Mouse (Mus musculus) midbrain, embryonic 15.5 days (tissue): ENCODE results near the gene Thap3. TPM values are rescaled to one million over a fixed set of nuclear protein-coding genes. Genes with fewer than 3 reads are reported as not detected.

Source experiments
- ATAC-seq: fragments of 200-750 bp; cut with Nextera tagmentation; replicated peaks from 2 replicates; pipeline ENCODE4 v1.8.0; 2017; ENCODE audit warnings: moderate TSS enrichment
- H3K27ac ChIP-seq: fragments of 300-500 bp; sonication (generic); 2 replicates; pipeline ENCODE4 v1.5.1; 2015; ENCODE audit warnings: mild to moderate bottlenecking, inconsistent platforms
- H3K27me3 ChIP-seq: fragments of 300-500 bp; sonication (generic); replicated peaks from 2 replicates; pipeline ENCODE4 v1.6.1; 2015; ENCODE audit warnings: inconsistent platforms
- H3K36me3 ChIP-seq: fragments of 300-500 bp; sonication (generic); replicated peaks from 2 replicates; pipeline ENCODE4 v1.6.1; 2015; ENCODE audit warnings: inconsistent platforms
- H3K4me1 ChIP-seq: fragments of 300-500 bp; sonication (generic); 2 replicates; pipeline ENCODE4 v1.6.1; 2015; ENCODE audit warnings: inconsistent platforms
- H3K4me2 ChIP-seq: fragments of 300-500 bp; sonication (generic); 2 replicates; pipeline ENCODE4 v1.6.1; 2015; ENCODE audit warnings: inconsistent platforms, mild to moderate bottlenecking, moderate library complexity
- H3K4me3 ChIP-seq: fragments of 300-500 bp; sonication (generic); 2 replicates; pipeline ENCODE4 v1.5.1; 2015; ENCODE audit warnings: mild to moderate bottlenecking, inconsistent platforms
- H3K9ac ChIP-seq: fragments of 300-500 bp; sonication (generic); 2 replicates; pipeline ENCODE4 v1.6.1; 2015; ENCODE audit warnings: mild to moderate bottlenecking, inconsistent platforms
- H3K9me3 ChIP-seq: fragments of 300-500 bp; sonication (generic); 2 replicates; pipeline ENCODE4 v1.6.1; 2016; ENCODE audit warnings: inconsistent platforms
- WGBS: fragments of 180-500 bp; shearing (Covaris S2); methylation state at CpG from one replicate; pipeline ENCODE4 v1.1.7; 2015; ENCODE audit warnings: mixed read lengths; 5-methylcytosine and 5-hydroxymethylcytosine counted together
- polyA plus RNA-seq: library from polyadenylated mRNA; unstranded; fragments of >200 nt; fragmentation: Nextera tagmentation; extraction: Ambion mirVana; gene quantifications from 2 replicates; pipeline ENCODE4 v1.2.1, GENCODE M21; 2015

Thap3 gene
- polyA plus RNA-seq, 1 experiment from 2014 or later, result 38.3 TPM

GRCm38 (mm10) chr4:152021568-152022097, 32.8 kb upstream of the Thap3 start:
- H3K27me3 ChIP-seq, result no peaks in the 10 kb centered on the region
- H3K9me3 ChIP-seq, result no peaks in the 10 kb centered on the region
- peaks cover 36% of the 10 kb centered on the region for H3K4me1 ChIP-seq
- 72% methylated on average over 12 of the region's 12 CpGs for WGBS
- no peak overlapping the region for H3K4me2 ChIP-seq
- H3K9ac ChIP-seq, result no peak overlapping the region
- peaks cover 36% of the 10 kb centered on the region for H3K36me3 ChIP-seq
- no peak overlapping the region for H3K4me3 ChIP-seq
- no peak for ATAC-seq
- H3K27ac ChIP-seq, result no peak overlapping the region

- Histone ChIP-seq H3K4me2 (no peak overlapping the region), H3K27me3 (no peaks in the 10 kb centered on the region), H3K36me3 (peaks cover 38% of the 10 kb centered on the region), H3K4me1 (peaks cover 20% of the 10 kb centered on the region), H3K9ac (no peak overlapping the region), H3K27ac (no peak overlapping the region), H3K9me3 (no peaks in the 10 kb centered on the region), H3K4me3 (no peak overlapping the region)
- 90% methylated on average over 21 of the region's 21 CpGs for WGBS
- no peak for ATAC-seq
Observed at GRCm38 (mm10) chr4:152020024-152020423, 31.2 kb upstream of the Thap3 start.

GRCm38 (mm10) chr4:152019073-152019472, 30.3 kb upstream of the Thap3 start:
- 90% methylated on average over 6 of the region's 6 CpGs for WGBS
- Histone ChIP-seq H3K27me3 (no peaks in the 10 kb centered on the region), H3K4me1 (peaks cover 11% of the 10 kb centered on the region), H3K9ac (no peak overlapping the region), H3K4me2 (no peak overlapping the region), H3K27ac (no peak overlapping the region), H3K4me3 (no peak overlapping the region), H3K36me3 (peaks cover 38% of the 10 kb centered on the region), H3K9me3 (no peaks in the 10 kb centered on the region)
- no peak for ATAC-seq

DNA sequence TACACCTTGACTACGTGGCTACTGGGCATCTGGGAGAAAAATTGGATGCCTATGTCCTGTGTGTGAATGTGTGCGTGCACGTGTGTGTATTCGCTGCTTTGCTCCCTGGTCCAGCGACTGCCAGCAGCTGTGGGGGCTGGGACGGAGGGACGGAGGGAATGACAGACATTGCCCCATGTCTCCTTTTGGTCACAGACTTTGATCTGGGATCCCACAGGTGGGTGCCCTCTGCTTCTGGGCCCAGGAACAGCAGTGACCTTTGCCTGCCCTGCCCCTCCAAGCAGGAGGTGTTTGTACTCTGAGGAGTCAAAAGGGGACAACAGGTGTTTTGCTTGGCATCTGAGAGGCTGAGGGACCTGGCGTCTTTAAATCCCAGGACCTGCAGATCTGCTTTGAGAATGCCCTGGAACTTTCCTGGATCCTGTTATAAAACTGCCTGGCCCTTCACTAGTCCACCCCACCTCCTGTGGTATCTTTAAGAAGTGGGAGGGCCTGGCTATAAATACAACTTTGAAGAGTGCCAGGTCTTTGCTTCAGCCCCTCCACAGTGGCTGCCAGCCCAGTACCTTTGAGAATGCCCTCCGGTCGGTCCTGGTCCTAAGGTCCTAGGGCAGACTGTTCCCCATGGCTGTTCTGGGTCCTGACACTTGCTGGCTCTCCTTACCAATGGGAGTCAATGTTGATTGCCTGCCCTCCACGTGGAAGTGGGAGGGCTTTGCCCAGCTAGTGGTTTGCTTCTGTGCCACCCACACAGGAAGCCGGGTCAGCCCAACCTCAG, 24.4 kb upstream of the Thap3 start:
- H3K4me3 ChIP-seq, result no peak overlapping the region
- no peak overlapping the region for H3K9ac ChIP-seq
- H3K27me3 ChIP-seq, result 0 out of 2 replicates have a peak, but pooled peaks cover 9% of the 10 kb centered on the region
- H3K4me1 ChIP-seq, result peaks cover 27% of the 10 kb centered on the region
- H3K4me2 ChIP-seq, result no peak overlapping the region
- peaks cover 2% of the 10 kb centered on the region; the same call in 1 of the 2 replicates for H3K36me3 ChIP-seq
- no peaks in the 10 kb centered on the region for H3K9me3 ChIP-seq
- WGBS, result 89% methylated on average over 12 of the region's 12 CpGs
- no peak for ATAC-seq
- H3K27ac ChIP-seq, result no peak overlapping the region

DNA sequence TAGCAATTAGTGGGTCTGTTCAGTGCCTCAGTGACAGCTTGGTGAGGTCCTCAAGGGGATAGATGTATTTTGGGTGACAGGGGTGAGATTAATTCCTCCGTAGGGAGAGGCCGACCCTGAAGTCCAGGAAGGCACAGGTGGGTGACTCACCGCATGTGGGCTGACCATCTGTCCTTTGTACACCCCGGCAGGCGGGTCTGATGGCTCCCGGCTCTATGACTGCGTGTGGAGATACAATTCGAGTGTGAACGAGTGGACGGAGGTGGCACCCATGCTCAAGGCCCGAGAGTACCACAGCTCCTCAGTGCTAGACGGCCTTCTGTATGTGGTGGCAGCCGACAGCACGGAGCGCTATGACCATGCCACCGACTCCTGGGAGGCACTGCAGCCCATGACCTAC, 23.3 kb upstream of the Thap3 start:
- H3K4me2 ChIP-seq, result no peak overlapping the region
- 93% methylated on average over 16 of the region's 16 CpGs for WGBS
- no peak overlapping the region for H3K9ac ChIP-seq
- H3K4me1 ChIP-seq, result peaks cover 37% of the 10 kb centered on the region
- H3K27me3 ChIP-seq, result peaks cover 17% of the 10 kb centered on the region; the same call in 1 of the 2 replicates
- ATAC-seq, result no peak
- H3K9me3 ChIP-seq, result no peaks in the 10 kb centered on the region
- H3K27ac ChIP-seq, result no peak overlapping the region
- H3K36me3 ChIP-seq, result 0 out of 2 replicates have a peak, but pooled peaks cover 2% of the 10 kb centered on the region
- H3K4me3 ChIP-seq, result no peak overlapping the region

DNA sequence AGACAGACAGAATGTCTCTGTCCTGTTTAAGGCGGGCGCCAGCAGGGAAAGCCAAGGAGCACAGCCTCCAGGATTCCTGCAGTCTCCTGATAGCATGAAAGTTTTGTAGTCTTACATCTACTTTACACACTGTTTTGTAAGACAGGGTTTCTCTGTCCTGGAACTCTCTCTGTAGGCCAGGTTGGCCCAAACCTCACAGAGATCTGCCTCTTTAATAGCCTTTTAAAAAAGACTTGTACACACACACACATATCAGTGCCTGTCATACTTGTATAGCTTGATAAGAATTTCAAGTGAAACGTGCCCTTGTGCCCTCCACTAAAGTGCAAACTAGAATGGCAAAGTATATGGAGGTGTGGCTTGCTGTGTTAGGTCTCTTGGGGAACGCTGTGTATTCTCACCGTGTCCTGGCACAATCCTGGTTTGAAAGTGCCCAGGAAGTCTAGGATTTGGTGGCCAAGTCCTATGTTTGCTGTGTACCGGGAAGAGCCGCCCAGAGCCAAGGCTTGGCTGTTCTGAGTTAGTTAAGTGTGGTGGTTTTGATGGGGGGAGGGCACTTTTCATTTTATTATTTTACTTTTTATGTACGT, 22.5 kb upstream of the Thap3 start:
- H3K4me2 ChIP-seq, result peak overlapping the region; percentile 98
- no peak overlapping the region for H3K9ac ChIP-seq
- ATAC-seq, result no peak
- H3K36me3 ChIP-seq, result 0 out of 2 replicates have a peak, but pooled peaks cover 2% of the 10 kb centered on the region
- H3K27ac ChIP-seq, result no peak overlapping the region
- no peaks in the 10 kb centered on the region for H3K9me3 ChIP-seq
- H3K27me3 ChIP-seq, result peaks cover 25% of the 10 kb centered on the region; the same call in 1 of the 2 replicates
- WGBS, result 74% methylated on average over 8 of the region's 8 CpGs
- peak overlapping the region; percentile 69 for H3K4me3 ChIP-seq
- H3K4me1 ChIP-seq, result peaks cover 37% of the 10 kb centered on the region

GRCm38 (mm10) chr4:152010707-152011134, 21.9 kb upstream of the Thap3 start:
- Histone ChIP-seq H3K4me2 (peak overlapping the region; percentile 98), H3K9ac (no peak overlapping the region), H3K4me3 (peak overlapping the region; percentile 69), H3K36me3 (no peaks in the 10 kb centered on the region), H3K9me3 (no peaks in the 10 kb centered on the region), H3K27ac (no peak overlapping the region), H3K4me1 (peaks cover 37% of the 10 kb centered on the region), H3K27me3 (peaks cover 26% of the 10 kb centered on the region; the same call in 1 of the 2 replicates)
- WGBS, result 10% methylated on average over 13 of the region's 13 CpGs
- ATAC-seq, result no peak

DNA sequence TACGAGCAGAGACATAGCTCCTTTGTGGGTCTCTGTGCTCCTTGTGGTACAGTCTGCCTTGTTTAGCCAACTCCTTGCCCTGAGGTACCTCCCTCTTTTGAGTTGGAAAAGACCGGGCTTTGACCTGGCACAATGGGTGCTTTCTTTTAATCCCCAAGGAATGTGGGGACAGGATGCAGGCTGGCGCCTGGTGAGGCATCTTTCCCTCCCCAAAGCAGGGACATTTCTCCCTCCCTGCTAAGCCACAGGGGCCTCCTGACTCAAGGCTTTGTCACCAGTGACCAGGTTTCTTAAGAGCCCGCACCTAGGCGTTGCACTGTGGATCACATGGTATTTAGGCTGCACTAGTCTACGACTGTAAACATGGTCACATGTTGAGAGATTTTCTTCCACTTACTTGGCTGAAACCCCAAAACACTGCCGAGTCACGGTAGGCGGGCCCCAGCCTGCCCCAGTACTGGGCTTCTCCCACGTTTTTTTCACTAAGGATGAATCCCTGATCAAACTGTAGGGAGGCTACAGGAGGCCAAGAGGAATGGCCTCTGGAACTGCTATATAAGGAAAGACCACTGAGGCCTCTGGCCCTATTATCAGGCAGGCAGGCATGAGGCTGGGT, 21.4 kb upstream of the Thap3 start:
- Histone ChIP-seq H3K4me2 (peak overlapping the region; percentile 98), H3K9ac (peak overlapping the region; percentile 45), H3K36me3 (no peaks in the 10 kb centered on the region), H3K4me1 (peaks cover 37% of the 10 kb centered on the region), H3K27me3 (peaks cover 26% of the 10 kb centered on the region; the same call in 1 of the 2 replicates), H3K9me3 (no peaks in the 10 kb centered on the region), H3K4me3 (peak overlapping the region; percentile 69), H3K27ac (no peak overlapping the region)
- WGBS, result 2% methylated on average over 10 of the region's 10 CpGs
- no peak for ATAC-seq

DNA sequence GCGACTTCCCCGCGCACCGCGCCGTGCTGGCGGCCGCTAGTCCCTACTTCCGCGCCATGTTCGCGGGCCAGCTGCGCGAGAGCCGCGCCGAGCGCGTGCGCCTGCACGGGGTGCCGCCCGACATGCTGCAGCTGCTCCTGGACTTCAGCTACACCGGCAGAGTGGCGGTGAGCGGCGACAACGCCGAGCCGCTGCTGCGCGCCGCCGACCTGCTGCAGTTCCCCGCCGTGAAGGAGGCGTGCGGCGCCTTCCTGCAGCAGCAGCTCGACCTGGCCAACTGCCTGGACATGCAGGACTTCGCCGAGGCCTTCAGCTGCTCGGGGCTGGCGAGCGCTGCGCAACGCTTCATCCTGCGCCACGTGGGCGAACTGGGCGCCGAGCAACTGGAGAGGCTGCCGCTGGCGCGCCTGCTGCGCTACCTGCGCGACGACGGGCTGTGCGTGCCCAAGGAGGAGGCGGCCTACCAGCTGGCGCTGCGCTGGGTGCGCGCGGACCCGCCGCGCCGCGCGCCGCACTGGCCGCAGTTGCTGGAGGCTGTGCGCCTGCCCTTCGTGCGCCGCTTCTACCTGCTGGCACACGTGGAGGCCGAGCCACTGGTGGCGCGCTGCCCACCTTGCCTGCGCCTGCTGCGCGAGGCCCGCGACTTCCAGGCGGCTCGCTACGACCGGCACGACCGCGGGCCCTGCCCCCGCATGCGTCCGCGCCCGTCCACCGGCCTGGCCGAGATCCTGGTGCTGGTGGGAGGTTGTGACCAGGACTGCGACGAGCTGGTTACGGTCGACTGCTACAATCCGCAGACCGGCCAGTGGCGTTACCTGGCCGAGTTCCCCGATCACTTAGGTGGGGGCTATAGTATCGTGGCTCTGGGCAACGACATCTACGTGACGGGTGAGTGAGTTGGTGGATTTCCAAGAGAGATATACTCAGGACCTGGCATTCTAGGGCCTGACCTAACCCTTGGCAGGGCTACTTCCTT, 20.6 kb upstream of the Thap3 start:
- Histone ChIP-seq H3K4me3 (peak overlapping the region; percentile 69), H3K27ac (peak overlapping the region; percentile 78), H3K9ac (peak overlapping the region; percentile 45), H3K9me3 (no peaks in the 10 kb centered on the region), H3K4me2 (peak overlapping the region; percentile 98), H3K36me3 (no peaks in the 10 kb centered on the region), H3K4me1 (peaks cover 37% of the 10 kb centered on the region), H3K27me3 (peaks cover 26% of the 10 kb centered on the region; the same call in 1 of the 2 replicates)
- ATAC-seq, result peak; percentile 81
- under 1% methylated on average over 115 of the region's 115 CpGs for WGBS

DNA sequence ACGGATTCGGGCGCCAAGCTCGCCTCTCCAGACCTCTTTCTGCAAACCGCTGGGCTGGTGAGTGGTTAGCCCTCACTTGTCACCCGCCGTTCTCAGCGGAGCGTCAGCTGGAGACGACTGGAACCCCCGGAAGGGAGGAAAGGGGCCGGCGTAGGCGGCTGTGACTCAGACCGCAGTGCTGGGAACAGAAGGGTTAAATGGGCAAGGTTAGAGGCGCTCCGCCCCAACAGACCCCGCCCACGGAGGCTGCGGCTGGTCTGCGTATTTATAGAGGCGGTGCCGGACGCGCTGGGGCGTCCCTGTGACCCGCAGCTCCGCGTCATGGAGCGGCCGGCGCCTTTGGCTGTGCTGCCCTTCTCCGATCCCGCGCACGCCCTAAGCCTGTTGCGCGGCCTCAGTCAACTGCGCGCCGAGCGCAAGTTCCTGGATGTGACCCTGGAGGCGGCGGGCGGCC, 19.9 kb upstream of the Thap3 start, which contains the start of gene Klhl21:
Gene Klhl21, plus strand, starts transcription at position 182 of the 454 bp plus-strand sequence.
- H3K4me1 ChIP-seq, result peaks cover 37% of the 10 kb centered on the region
- H3K4me3 ChIP-seq, result peak within 1 kb of the TSS; percentile 69
- ATAC-seq, result peak; percentile 89
- under 1% methylated on average over 45 of the region's 45 CpGs for WGBS
- H3K27me3 ChIP-seq, result peaks cover 26% of the 10 kb centered on the region; the same call in 1 of the 2 replicates
- H3K9me3 ChIP-seq, result no peaks in the 10 kb centered on the region
- no peaks in the 10 kb centered on the region for H3K36me3 ChIP-seq
- peak within 1 kb of the TSS; percentile 78 for H3K27ac ChIP-seq
- peak within 1 kb of the TSS; percentile 45 for H3K9ac ChIP-seq
- peak within 1 kb of the TSS; percentile 98 for H3K4me2 ChIP-seq

DNA sequence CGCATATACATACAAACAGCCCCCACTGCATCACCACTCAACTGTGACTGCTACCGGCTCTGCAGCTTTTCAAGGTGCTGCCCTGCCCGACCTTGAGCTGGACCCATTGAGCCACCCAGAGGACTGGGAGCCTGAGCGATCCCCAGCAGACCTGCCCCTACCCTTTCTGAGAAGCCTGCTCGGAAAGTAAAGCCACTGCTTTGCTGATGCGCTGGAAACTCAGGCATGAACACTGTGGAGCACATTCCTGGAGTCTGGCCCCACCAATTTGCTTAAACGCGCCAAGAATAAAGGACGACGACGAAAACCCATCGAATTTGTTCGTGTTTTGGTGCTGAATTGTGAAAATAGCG, 19.3 kb upstream of the Thap3 start:
- ATAC-seq, result no peak
- no peak overlapping the region for H3K9ac ChIP-seq
- H3K4me3 ChIP-seq, result peak overlapping the region; percentile 69
- no peaks in the 10 kb centered on the region for H3K9me3 ChIP-seq
- no peak overlapping the region for H3K27ac ChIP-seq
- peaks cover 26% of the 10 kb centered on the region; the same call in 1 of the 2 replicates for H3K27me3 ChIP-seq
- peaks cover 37% of the 10 kb centered on the region for H3K4me1 ChIP-seq
- WGBS, result under 1% methylated on average over 14 of the region's 14 CpGs
- H3K36me3 ChIP-seq, result no peaks in the 10 kb centered on the region
- H3K4me2 ChIP-seq, result peak overlapping the region; percentile 98
